16 mouse cellular contexts compared by ENCODE assay signal in the genomic region with DNA sequence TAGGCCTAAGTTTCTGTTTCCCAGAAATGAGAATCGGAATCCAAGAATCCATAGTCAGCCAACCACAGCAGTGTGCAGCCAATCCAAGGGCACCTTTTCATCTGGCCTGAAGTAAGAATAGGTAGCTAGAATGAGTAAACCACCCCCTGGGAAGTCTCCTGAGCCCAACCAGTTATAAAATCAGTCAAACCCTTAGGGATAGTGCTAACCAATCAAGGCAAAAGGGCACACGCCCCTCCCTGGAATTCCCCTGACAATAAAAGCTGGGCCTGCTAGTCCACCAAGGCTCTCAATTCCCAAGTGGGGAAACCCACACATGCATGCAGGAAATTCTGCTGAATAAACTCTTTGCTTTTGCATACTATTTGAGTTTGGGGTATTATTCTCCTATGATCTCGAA. TPM values are rescaled to one million over a fixed set of nuclear protein-coding genes. Genes with fewer than 3 reads are reported as not detected.
DNase-seq lines count a peak whose midpoint lies in the region; ATAC-seq lines count a peak whose summit lies in the region.
"Had no signal": no experiment of that assay in that cellular context is flagged by ENCODE, and none has a peak within 500 bp of the region (broad histone marks: within the 10 kb centered on the region; RNA-seq: fewer than 3 reads in every experiment).

No protein-coding gene starts in this region.

- peak; percentile 29 for ATAC-seq in CD4-positive, CD25-positive, alpha-beta regulatory T cell, adult 4 months
- ATAC-seq in monocyte, adult 5-6 weeks (replicated peaks; ENCODE audit: insufficient number of reproducible peaks, low FRiP score, low TSS enrichment, poor library complexity, severe bottlenecking), result no peak
- ATAC-seq: midbrain, embryonic 15.5 days had no signal

- peak; percentile 73 for DNase-seq in heart, adult 11 months
- no peak for DNase-seq in heart, postnatal 4 days
- DNase-seq in A20 (ENCODE audit: low read depth, low spot score) (peak; percentile 38), R1 (ENCODE audit: low read depth, low spot score) (peak; percentile 62)
- no peak for DNase-seq in gastrocnemius, postnatal 10 days
- DNase-seq in urinary bladder, postnatal 14 days (ENCODE audit: low spot score), result no peak
- DNase-seq: adrenal gland, postnatal 14 days; cerebellum, adult 9-10 months; gastrocnemius, adult 2 months; kidney, adult 8-10 months; kidney, postnatal 14 days; layer of hippocampus, postnatal 36 days; retina, postnatal 1 day had no signal

RNA-seq across cellular contexts. Expression of gene Dph5, which starts 28.8 kb away (rescaled TPM):
- total RNA-seq in heart, postnatal 4 days (2021), result 10 to 100 TPM in 1 of 2 experiments, 1 to 10 TPM in 1; 8.7 to 11.4 TPM
- 100 to 1,000 TPM in 1 of 2 experiments, 10 to 100 TPM in 1; 98.6 to 119 TPM for polyA plus RNA-seq in CD4-positive, CD25-positive, alpha-beta regulatory T cell, adult 4 months (2017; shearing (Covaris generic))
- 10 to 100 TPM in 1 of 2 experiments, 1 to 10 TPM in 1; 9.9 to 10.4 TPM for total RNA-seq in gastrocnemius, postnatal 10 days (2021)
- total RNA-seq in monocyte, adult 5-6 weeks (2017), result 29.4 to 35.9 TPM (median 30.0 TPM) in 3 replicates

Comparison
In these comparisons a context has a peak if more than half of its experiments do, and no peak if none do; other contexts are left out.
1. DNase-seq: peak in heart, adult 11 months (single experiment), A20 (single experiment) and R1 (single experiment); none in heart, postnatal 4 days (single experiment), gastrocnemius, postnatal 10 days (single experiment) and urinary bladder, postnatal 14 days (single experiment).